Mouse (Mus musculus) adrenal gland, postnatal 14 days (tissue): ENCODE results near the gene Rln3. TPM values are rescaled to one million over a fixed set of nuclear protein-coding genes. Genes with fewer than 3 reads are reported as not detected.

ENCODE experiments used
- DNase-seq: peaks from one replicate; pipeline ENCODE4 v3.0.0; 2021; ENCODE audit warnings: mixed read lengths
- microRNA-seq, 2 experiments: library from miRNA; unstranded; fragments of <30 nt; microRNA quantifications; one replicate each; pipeline ENCODE4 v1.2.0; 2021
- total RNA-seq: library from RNA; stranded (reverse); gene quantifications from 2 replicates; pipeline ENCODE4 v1.2.3, GENCODE M21; 2021

The Rln3 gene
- total RNA-seq, 1 experiment from 2014 or later: not detected

DNA sequence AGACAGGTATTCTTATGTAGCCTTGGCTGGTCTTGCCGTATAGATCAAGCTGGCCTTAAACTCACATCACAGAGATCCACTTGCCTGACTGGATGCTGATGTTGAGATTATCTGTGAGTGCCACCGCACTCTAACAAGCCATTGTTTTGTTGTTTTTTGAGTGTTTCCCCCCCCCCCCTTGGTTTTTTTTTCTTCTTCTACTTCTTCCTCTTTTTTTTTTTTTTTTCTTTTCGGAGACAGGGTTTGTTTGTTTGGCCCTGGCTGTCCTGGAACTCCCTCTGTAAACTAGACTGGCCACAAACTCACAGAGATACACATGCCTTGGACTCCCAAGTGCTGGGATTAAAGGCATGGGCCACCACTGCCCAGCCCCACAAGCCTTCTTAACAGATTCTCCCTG, 50.8 kb downstream of the Rln3 start:
- no peak for DNase-seq

Small RNA genes lying within 50 kb of the gene (microRNA-seq; reads per million reads assigned to microRNA genes)
- 0 to 0.76 reads per million in 2 experiments for gene Mir1199
- gene Mir709: 0 reads per million in 2 experiments
- 1.9 to 2.1 reads per million in 2 experiments for gene Mir8111

Other genes with a start within 250 kb of the Rln3 start
- 63.1 and 64.1 TPM in 2 replicates for gene Adgrl1, start 144.9 kb downstream of the Rln3 start, total RNA-seq
- 1.1 and 1.4 TPM in 2 replicates for gene Gm10644, start 89.8 kb downstream of the Rln3 start, total RNA-seq
- gene Asf1b, start 89.5 kb downstream of the Rln3 start, total RNA-seq: 9.7 and 10.7 TPM in 2 replicates
- gene Prkaca, start 72.0 kb downstream of the Rln3 start, total RNA-seq: 251 and 300 TPM in 2 replicates
- gene Samd1, start 47.3 kb downstream of the Rln3 start, total RNA-seq: 37.0 and 42.5 TPM in 2 replicates
- gene 1700067K01Rik, start 43.5 kb downstream of the Rln3 start, total RNA-seq: 0.56 and 0.83 TPM in 2 replicates
- gene 2210011C24Rik, start 32.8 kb downstream of the Rln3 start, total RNA-seq: not detected in 2 replicates
- gene Palm3, start 23.5 kb downstream of the Rln3 start, total RNA-seq: 0.38 and 0.52 TPM in 2 replicates
- gene Il27ra, start 2.4 kb downstream of the Rln3 start, total RNA-seq: 2.3 and 12.2 TPM in 2 replicates
- 2.9 and 3.0 TPM in 2 replicates for gene Gm10643, start 20.1 kb upstream of the Rln3 start, total RNA-seq
- 15.2 and 17.3 TPM in 2 replicates for gene Rfx1, start 21.8 kb upstream of the Rln3 start, total RNA-seq
- gene Dcaf15, start 59.8 kb upstream of the Rln3 start, total RNA-seq: 16.5 and 21.0 TPM in 2 replicates
- 0.44 and 1.1 TPM in 2 replicates for gene Podnl1, start 81.0 kb upstream of the Rln3 start, total RNA-seq
- gene Cc2d1a, start 102.9 kb upstream of the Rln3 start, total RNA-seq: 23.8 and 31.0 TPM in 2 replicates
- 0.49 and 0.82 TPM in 2 replicates for gene 4930432K21Rik, start 103.0 kb upstream of the Rln3 start, total RNA-seq
- gene Nanos3, start 140.2 kb upstream of the Rln3 start, total RNA-seq: 0.67 and 1.2 TPM in 2 replicates
- 32.3 and 39.5 TPM in 2 replicates for gene Zswim4, start 192.1 kb upstream of the Rln3 start, total RNA-seq
- 251 and 255 TPM in 2 replicates for gene D8Ertd738e, start 204.7 kb upstream of the Rln3 start, total RNA-seq
- 25.0 and 35.5 TPM in 2 replicates for gene Mri1, start 212.3 kb upstream of the Rln3 start, total RNA-seq
- gene Ccdc130, start 225.4 kb upstream of the Rln3 start, total RNA-seq: 17.5 and 22.0 TPM in 2 replicates